Mouse (Mus musculus): Measurements from ENCODE around the gene Itgam. TPM values are rescaled to one million over a fixed set of nuclear protein-coding genes. Genes with fewer than 3 reads are reported as not detected.

Gene Itgam
- polyA plus RNA-seq, 1 experiment, result 15.2 TPM

DNA sequence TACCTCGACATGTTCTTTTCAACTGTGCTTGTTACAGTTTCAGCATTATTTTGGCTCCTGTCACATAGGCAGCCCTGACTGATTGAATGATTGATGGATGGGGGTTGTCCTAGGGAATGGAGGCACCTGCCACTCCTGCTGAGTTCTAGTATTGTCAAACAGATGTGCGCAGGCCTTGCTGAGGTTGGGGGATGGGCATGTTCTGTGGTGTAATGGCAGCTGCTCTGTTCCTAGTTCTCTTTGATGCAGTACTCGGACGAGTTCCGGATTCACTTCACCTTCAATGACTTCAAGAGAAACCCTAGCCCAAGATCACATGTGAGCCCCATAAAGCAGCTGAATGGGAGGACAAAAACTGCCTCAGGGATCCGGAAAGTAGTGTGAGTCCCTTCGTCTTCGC lies 17.6 kb downstream of the Itgam start:
- Histone ChIP-seq H3K4me3 (ENCODE audit: insufficient read depth, low read length) (no peak overlapping the region), H3K27ac (ENCODE audit: insufficient read depth, low read length) (no peak overlapping the region), H3K4me1 (ENCODE audit: control insufficient read depth, insufficient read depth, low read length) (no peaks in the 10 kb centered on the region)
- no peak for TF ChIP-seq POLR2A (IDR thresholded peaks at IDR 0.05; ENCODE audit: extremely low read depth, insufficient read depth, low read length)
- TF ChIP-seq CTCF (IDR thresholded peaks at IDR 0.05; ENCODE audit: extremely low read depth, insufficient read depth, low read length), result no peak

DNA sequence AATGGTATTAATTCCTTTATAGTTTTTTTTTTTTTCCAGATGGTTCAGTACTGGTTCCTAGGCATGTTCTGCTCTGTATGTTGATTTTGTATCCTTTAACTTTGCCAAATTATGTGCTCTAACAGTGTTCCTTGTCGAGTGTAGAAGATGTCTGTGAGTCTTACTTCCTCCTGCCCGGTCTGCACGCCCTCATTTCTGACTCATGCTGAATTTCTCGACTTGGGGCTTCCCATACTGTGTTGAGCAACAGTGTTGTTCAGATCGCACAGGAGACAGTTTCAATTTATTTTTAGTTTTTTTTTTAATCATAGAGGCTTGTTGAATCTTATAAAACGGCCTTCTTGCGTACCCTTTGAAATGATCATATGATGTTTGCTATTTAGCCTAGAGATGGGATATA lies 26.7 kb downstream of the Itgam start:
- no peak for TF ChIP-seq POLR2A (IDR thresholded peaks at IDR 0.05; ENCODE audit: extremely low read depth, insufficient read depth, low read length)
- TF ChIP-seq CTCF (IDR thresholded peaks at IDR 0.05; ENCODE audit: extremely low read depth, insufficient read depth, low read length), result no peak
- Histone ChIP-seq H3K27ac (ENCODE audit: insufficient read depth, low read length) (no peak overlapping the region), H3K4me3 (ENCODE audit: insufficient read depth, low read length) (no peak overlapping the region), H3K4me1 (ENCODE audit: control insufficient read depth, insufficient read depth, low read length) (no peaks in the 10 kb centered on the region)

DNA sequence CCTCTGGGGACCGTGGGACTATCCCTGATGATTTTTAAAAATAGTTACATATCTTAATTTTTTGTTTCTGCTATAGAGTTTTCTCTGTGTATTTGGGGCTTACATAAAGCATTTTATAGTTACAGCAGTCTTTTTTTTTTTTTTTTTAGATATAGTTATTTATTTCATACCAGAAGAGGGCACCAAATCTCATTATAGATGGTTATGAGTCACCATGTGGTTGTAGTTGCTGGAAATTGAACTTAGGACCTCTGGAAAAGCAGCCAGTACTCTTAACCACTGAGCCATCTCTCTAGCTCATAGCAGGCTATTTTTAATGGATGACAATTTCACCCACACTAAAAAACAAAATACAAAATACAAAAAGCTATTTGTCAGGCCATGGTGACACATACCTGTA lies 35.7 kb downstream of the Itgam start:
- Histone ChIP-seq H3K27ac (ENCODE audit: insufficient read depth, low read length) (no peak overlapping the region), H3K4me1 (ENCODE audit: control insufficient read depth, insufficient read depth, low read length) (no peaks in the 10 kb centered on the region), H3K4me3 (ENCODE audit: insufficient read depth, low read length) (no peak overlapping the region)
- TF ChIP-seq CTCF (IDR thresholded peaks at IDR 0.05; ENCODE audit: extremely low read depth, insufficient read depth, low read length), result no peak

DNA sequence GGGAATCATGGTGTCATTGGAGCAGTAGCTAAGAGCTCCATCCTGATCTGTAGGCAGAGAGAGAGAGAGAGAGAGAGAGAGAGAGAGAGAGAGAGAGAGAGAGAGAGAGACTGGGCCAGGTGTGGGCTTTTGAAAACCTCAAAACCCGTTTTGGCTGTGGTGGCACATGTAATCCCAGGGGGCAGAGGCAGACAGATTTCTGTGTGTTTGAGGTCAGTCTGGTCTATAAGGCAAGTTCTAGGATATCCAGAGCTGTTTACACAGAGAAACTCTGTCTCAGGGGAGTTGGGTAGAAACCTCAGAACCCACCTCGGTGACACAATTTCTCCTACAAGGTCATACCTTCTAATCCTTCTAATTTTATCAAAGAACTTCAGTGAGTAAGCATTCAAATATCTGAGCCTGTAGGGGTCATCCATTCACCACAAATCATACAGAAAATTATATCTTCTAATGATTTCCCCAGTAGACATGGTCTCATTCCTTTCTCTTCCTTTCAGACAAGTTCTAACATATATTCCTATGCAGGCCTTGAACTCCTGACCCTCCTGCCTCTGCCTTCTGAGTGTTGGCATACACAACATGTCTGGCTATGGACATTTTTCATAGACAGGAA lies 38.4 kb downstream of the Itgam start:
- no peak overlapping the region for H3K4me3 ChIP-seq (ENCODE audit: insufficient read depth, low read length)
- no peaks in the 10 kb centered on the region for H3K4me1 ChIP-seq (ENCODE audit: control insufficient read depth, insufficient read depth, low read length)
- TF ChIP-seq POLR2A (IDR thresholded peaks at IDR 0.05; ENCODE audit: extremely low read depth, insufficient read depth, low read length) (no peak), CTCF (IDR thresholded peaks at IDR 0.05; ENCODE audit: extremely low read depth, insufficient read depth, low read length) (no peak)
- no peak overlapping the region for H3K27ac ChIP-seq (ENCODE audit: insufficient read depth, low read length)

DNA sequence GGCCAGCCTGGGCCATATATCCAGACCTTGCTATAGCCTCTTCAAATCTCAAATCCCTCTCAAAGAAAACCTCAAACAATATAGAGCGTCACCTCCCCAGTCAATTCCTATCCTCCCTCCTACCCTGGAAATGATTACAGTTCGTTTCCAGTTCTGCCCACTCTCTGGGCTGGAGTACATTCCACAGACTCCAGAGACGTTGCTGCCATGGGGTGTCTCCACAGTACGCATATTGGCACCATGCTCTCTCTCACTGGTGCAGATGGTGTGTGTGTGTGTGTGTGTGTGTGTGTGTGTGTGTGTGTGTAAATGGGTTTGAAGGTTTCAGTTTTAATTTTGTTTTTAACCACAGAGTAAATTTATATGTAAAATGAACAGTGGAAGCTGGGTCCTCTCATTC lies 42.8 kb downstream of the Itgam start:
- TF ChIP-seq POLR2A (IDR thresholded peaks at IDR 0.05; ENCODE audit: extremely low read depth, insufficient read depth, low read length), result no peak
- TF ChIP-seq CTCF (IDR thresholded peaks at IDR 0.05; ENCODE audit: extremely low read depth, insufficient read depth, low read length), result peak; percentile 54

DNA sequence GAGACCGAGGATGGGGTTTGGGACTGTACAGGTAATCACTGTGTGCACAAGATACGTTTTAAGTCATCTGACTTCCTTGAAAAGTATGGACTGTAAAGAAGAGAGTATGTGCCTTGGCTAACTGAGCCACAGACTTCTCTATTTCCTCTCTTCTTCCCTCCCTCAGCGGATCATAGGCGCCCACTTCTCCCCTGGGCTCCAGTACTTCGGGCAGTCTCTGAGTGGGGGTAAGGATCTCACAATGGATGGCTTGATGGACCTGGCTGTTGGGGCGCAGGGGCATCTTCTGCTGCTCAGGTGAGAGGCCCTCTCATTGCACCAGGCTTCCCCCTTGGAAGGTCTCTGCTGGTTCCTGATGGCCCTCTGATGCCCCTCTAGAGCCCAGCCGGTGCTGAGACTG lies 45.0 kb downstream of the Itgam start:
- TF ChIP-seq POLR2A (IDR thresholded peaks at IDR 0.05; ENCODE audit: extremely low read depth, insufficient read depth, low read length) (no peak), CTCF (IDR thresholded peaks at IDR 0.05; ENCODE audit: extremely low read depth, insufficient read depth, low read length) (no peak)
- Histone ChIP-seq H3K4me1 (ENCODE audit: control insufficient read depth, insufficient read depth, low read length) (no peaks in the 10 kb centered on the region), H3K27ac (ENCODE audit: insufficient read depth, low read length) (no peak overlapping the region), H3K4me3 (ENCODE audit: insufficient read depth, low read length) (no peak overlapping the region)

More for the DNA sequence above, 42.8 kb downstream of the Itgam start:
- H3K4me1 ChIP-seq (ENCODE audit: control insufficient read depth, insufficient read depth, low read length), result no peaks in the 10 kb centered on the region
- no peak overlapping the region for H3K4me3 ChIP-seq (ENCODE audit: insufficient read depth, low read length)
- H3K27ac ChIP-seq (ENCODE audit: insufficient read depth, low read length), result no peak overlapping the region

DNA sequence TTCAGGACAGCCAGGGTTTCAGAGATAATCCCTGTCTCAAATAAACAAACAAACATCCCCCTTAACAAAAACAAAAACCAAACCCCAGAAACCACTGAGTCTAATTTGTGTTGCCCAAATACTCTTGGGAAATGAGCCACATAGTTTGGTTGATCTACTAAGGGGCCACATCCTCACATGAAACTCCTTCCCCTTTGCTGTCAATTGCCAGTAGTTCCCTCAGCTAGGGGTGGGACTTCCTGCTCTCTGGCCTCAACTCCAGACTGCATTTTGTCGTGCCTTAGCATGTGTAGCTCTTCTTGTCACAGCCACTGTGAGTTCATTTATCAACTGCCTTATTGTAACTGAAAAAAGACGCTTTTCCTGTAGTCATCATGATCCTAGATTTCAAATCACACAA lies 47.9 kb downstream of the Itgam start:
- H3K4me1 ChIP-seq (ENCODE audit: control insufficient read depth, insufficient read depth, low read length), result no peaks in the 10 kb centered on the region
- no peak overlapping the region for H3K27ac ChIP-seq (ENCODE audit: insufficient read depth, low read length)
- no peak overlapping the region for H3K4me3 ChIP-seq (ENCODE audit: insufficient read depth, low read length)
- TF ChIP-seq POLR2A (IDR thresholded peaks at IDR 0.05; ENCODE audit: extremely low read depth, insufficient read depth, low read length), result no peak
- TF ChIP-seq CTCF (IDR thresholded peaks at IDR 0.05; ENCODE audit: extremely low read depth, insufficient read depth, low read length), result no peak

DNA sequence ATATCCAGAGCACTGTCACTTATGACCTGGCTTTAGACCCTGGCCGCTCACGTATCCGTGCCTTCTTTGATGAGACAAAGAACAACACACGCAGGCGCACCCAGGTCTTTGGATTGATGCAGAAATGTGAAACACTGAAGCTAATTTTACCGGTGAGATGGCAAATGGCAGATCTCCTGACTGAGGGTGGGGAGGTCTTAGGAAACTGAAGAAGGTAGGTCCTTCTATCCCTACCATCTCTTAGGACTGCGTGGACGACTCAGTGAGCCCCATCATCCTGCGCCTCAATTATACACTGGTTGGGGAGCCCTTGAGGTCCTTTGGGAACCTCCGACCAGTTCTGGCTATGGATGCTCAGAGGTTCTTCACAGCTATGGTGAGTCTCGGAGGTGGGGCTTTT lies 49.7 kb downstream of the Itgam start:
- no peak for TF ChIP-seq CTCF (IDR thresholded peaks at IDR 0.05; ENCODE audit: extremely low read depth, insufficient read depth, low read length)
- TF ChIP-seq POLR2A (IDR thresholded peaks at IDR 0.05; ENCODE audit: extremely low read depth, insufficient read depth, low read length), result no peak
- Histone ChIP-seq H3K27ac (ENCODE audit: insufficient read depth, low read length) (no peak overlapping the region), H3K4me1 (ENCODE audit: control insufficient read depth, insufficient read depth, low read length) (no peaks in the 10 kb centered on the region), H3K4me3 (ENCODE audit: insufficient read depth, low read length) (no peak overlapping the region)

DNA sequence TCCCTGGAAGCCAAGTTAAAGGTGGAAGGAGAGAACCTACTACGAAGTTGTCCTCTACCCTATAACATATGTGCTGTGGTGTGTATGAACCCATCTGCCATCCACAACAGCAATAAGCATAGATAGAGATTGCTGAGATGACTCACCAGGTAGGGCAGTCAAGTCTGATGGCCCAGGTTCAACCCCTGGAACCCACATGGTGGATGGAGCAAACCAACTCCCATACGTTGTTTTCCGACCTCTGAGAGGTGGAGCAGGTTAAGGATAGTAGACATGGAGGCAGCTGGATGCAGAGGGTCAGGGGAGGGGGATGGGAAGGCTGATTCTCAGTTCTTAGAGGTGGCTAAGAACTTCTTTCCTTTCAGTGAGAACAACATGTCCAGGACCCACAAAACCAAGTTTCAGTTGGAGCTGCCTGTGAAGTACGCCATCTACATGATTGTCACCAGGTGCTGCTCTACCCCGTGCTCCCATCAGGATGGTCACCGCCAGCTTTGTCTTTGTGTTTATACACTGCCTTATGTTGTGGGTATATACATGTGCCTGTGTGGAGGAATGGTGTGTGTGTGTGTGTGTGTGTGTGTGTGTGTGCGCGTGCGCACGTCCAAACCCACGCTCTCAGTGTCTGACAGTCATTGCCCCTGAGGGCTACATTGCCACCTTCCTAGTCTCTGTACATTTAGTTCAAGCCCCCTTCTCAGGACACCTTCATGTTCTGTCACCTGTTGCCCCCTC lies 52.1 kb downstream of the Itgam start:
- H3K4me1 ChIP-seq (ENCODE audit: control insufficient read depth, insufficient read depth, low read length), result no peaks in the 10 kb centered on the region
- H3K4me3 ChIP-seq (ENCODE audit: insufficient read depth, low read length), result no peak overlapping the region
- H3K27ac ChIP-seq (ENCODE audit: insufficient read depth, low read length), result no peak overlapping the region
- TF ChIP-seq POLR2A (IDR thresholded peaks at IDR 0.05; ENCODE audit: extremely low read depth, insufficient read depth, low read length), result no peak
- TF ChIP-seq CTCF (IDR thresholded peaks at IDR 0.05; ENCODE audit: extremely low read depth, insufficient read depth, low read length), result no peak
